Mouse (Mus musculus) E14TG2a.4 (cell line): ENCODE results near the gene Tomm7.

ENCODE experiments used
- CTCF ChIP-seq: conservative IDR thresholded peaks from 2 replicates; pipeline ENCODE4 v1.5.1; 2014; ENCODE audit warnings: low read length
- POU5F1 ChIP-seq: IDR thresholded peaks from 2 replicates; pipeline ENCODE4 v1.6.1; 2014; ENCODE audit warnings: low read length, borderline replicate concordance

- TF ChIP-seq CTCF (no peak), POU5F1 (no peak)
These were observed 17.8 kb upstream of the Tomm7 start for GRCm38 (mm10) chr5:23861721-23862120.
